Mouse (Mus musculus): ENCODE data around the gene Bsdc1. TPM values are rescaled to one million over a fixed set of nuclear protein-coding genes. Genes with fewer than 3 reads are reported as not detected.

The Bsdc1 gene
- total and polyA plus RNA-seq, 3 experiments = 14.1 to 19.2 TPM; not detected in 1

DNA sequence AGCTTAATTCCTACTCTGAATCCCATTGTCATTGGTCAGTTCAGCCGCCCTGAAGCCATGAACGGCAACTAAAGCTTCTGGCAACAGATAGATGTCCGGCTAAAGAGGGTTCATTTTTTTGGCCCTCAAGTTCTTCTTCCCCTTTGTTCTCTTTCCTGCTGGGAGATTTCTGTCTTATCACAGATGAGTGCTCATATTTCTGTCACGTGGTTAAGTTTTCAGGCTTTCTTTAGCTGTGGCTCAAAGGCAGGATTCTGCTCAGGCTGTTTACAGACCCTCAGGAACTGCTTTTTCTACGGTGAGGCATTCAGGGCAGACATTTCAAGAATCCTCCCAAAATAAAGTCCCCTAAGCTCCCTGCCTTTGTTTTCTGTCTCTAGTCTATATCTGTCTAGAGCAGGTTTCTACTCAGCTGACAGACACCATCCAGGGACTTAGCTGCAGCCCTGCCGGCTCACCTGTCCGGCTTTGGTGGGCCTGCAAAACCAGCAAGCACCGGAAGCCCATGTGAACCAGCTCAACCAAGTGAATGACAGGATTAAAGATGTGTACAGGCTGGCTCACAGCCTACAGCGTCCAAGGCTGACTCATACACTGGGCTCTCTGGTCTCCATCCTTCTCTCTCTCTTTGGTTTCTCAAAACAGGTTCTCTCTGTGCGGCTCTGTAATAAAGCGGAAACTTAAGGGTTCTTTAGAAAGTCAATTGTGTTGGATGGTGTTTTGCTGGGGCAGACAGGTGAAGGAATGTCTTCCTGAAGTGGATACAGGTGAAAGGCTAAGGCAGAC lies 13.4 kb upstream of the Bsdc1 start (continued):
- TF ChIP-seq EP300 (IDR thresholded peaks at IDR 0.05; ENCODE audit: low read depth in 1 of 2, low read length in 2 of 2) (no peak; a peak in 2 of 4 replicates), CTCF (IDR thresholded peaks at IDR 0.05 in 2 of 3, conservative IDR thresholded peaks at IDR 0.05 in 1 of 3; ENCODE audit: control insufficient read depth in 1 of 3, insufficient read depth in 1 of 3, low read depth in 2 of 3, low read length in 3 of 3, poor library complexity in 1 of 3, severe bottlenecking in 1 of 3) (no peak), USF1 (IDR thresholded peaks at IDR 0.05; ENCODE audit: low read depth, low read length) (peak; percentile 96)

DNA sequence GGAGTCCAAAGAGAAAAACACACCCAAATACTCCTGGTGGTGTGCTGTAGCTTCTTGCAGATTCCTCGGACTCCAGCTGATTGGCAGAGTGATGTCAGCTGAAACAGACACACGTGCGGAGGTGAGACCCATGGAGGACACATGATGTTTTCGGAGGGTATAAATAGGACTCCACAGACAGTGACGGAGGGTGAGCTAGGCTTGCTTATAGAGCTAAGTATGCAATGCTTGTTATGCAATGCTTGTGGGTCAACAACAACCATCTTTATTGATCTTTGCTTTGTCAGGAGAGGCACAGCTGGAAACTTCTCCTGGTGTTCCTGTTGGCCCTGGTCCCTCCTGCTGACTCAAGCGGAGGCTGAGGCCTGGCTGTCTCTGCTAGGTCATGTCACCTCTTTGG lies 12.7 kb upstream of the Bsdc1 start:
- Histone ChIP-seq H3K9me3 (replicated peaks; ENCODE audit: insufficient read depth, low read length) (no peaks in the 10 kb centered on the region), H3K4me3 (ENCODE audit: control insufficient read depth in 1 of 2, insufficient read depth in 1 of 2, low read depth in 2 of 2, low read length in 2 of 2) (no peak overlapping the region), H3K36me3 (ENCODE audit: control insufficient read depth in 1 of 2, insufficient read depth in 2 of 2, low read length in 2 of 2) (peaks cover 0 to 14% of the 10 kb centered on the region in 2 experiments; a peak in 2 of 4 replicates), H3K27me3 (ENCODE audit: control insufficient read depth in 1 of 2, insufficient read depth in 2 of 2, low read length in 2 of 2) (no peaks in the 10 kb centered on the region), H3K9ac (ENCODE audit: control insufficient read depth, low read depth, low read length, poor library complexity, severe bottlenecking) (no peak overlapping the region), H3K4me1 (ENCODE audit: control insufficient read depth in 1 of 2, insufficient read depth in 2 of 2, low read length in 2 of 2) (peaks cover 7 to 33% of the 10 kb centered on the region in 2 experiments), H3K27ac (ENCODE audit: control insufficient read depth, low read depth, low read length) (no peak overlapping the region), H3K79me2 (ENCODE audit: control insufficient read depth, insufficient read depth, low read length, poor library complexity) (no peaks in the 10 kb centered on the region)
- DNase-seq (ENCODE audit: low read depth, low spot score) = no peak
- no peak for TF ChIP-seq TCF12 (IDR thresholded peaks at IDR 0.05; ENCODE audit: low read depth, low read length)
- no peak for TF ChIP-seq E2F4 (IDR thresholded peaks at IDR 0.05; ENCODE audit: borderline replicate concordance, low read depth, low read length)
- TF ChIP-seq KAT2A (conservative IDR thresholded peaks at IDR 0.05; ENCODE audit: low read depth, low read length) = no peak
- no peak for TF ChIP-seq MAFK (IDR thresholded peaks at IDR 0.05; ENCODE audit: borderline replicate concordance, low read depth, low read length)
- no peak for TF ChIP-seq ELF1 (IDR thresholded peaks at IDR 0.05; ENCODE audit: low read depth, low read length)
- TF ChIP-seq MEF2A (IDR thresholded peaks at IDR 0.05; ENCODE audit: extremely low read depth, insufficient replicate concordance, low read depth, low read length, poor library complexity, severe bottlenecking) = no peak
- TF ChIP-seq ZMIZ1 (IDR thresholded peaks at IDR 0.05; ENCODE audit: low read depth, low read length) = no peak
- TF ChIP-seq MAX (IDR thresholded peaks at IDR 0.05; ENCODE audit: low read length) = no peak
- TF ChIP-seq HCFC1 (IDR thresholded peaks at IDR 0.05; ENCODE audit: low read depth, low read length) = no peak
- no peak for TF ChIP-seq MYC (IDR thresholded peaks at IDR 0.05; ENCODE audit: low read depth, low read length)
- TF ChIP-seq POLR2AphosphoS2 (IDR thresholded peaks at IDR 0.05; ENCODE audit: low read length) = no peak
- TF ChIP-seq TAL1 (IDR thresholded peaks at IDR 0.05; ENCODE audit: low read length) = no peak
- TF ChIP-seq SMC3 (IDR thresholded peaks at IDR 0.05; ENCODE audit: low read depth, low read length) = no peak
- no peak for TF ChIP-seq RCOR1 (IDR thresholded peaks at IDR 0.05; ENCODE audit: low read depth, low read length)
- TF ChIP-seq SIN3A (IDR thresholded peaks at IDR 0.05; ENCODE audit: low read length) = no peak
- TF ChIP-seq RAD21 (IDR thresholded peaks at IDR 0.05; ENCODE audit: low read depth, low read length) = no peak
- TF ChIP-seq TBP (IDR thresholded peaks at IDR 0.05; ENCODE audit: low read depth, low read length) = no peak
- TF ChIP-seq POLR2A (IDR thresholded peaks at IDR 0.05; ENCODE audit: control insufficient read depth in 1 of 2, insufficient read depth in 1 of 2, low read depth in 1 of 2, low read length in 2 of 2, poor library complexity in 1 of 2) = no peak
